Mouse (Mus musculus): ENCODE data around the gene Setd4. TPM values are rescaled to one million over a fixed set of nuclear protein-coding genes. Genes with fewer than 3 reads are reported as not detected.
"Not testable (repeated sequence)": the region's sequence is repeated elsewhere in the genome, so short reads cannot be mapped to it uniquely, and the experiment has no call there.

The Setd4 gene
- 15.1 and 15.6 TPM in 2 replicates for polyA plus RNA-seq (2016; fragmentation: Nextera tagmentation; extraction: Ambion mirVana)

DNA sequence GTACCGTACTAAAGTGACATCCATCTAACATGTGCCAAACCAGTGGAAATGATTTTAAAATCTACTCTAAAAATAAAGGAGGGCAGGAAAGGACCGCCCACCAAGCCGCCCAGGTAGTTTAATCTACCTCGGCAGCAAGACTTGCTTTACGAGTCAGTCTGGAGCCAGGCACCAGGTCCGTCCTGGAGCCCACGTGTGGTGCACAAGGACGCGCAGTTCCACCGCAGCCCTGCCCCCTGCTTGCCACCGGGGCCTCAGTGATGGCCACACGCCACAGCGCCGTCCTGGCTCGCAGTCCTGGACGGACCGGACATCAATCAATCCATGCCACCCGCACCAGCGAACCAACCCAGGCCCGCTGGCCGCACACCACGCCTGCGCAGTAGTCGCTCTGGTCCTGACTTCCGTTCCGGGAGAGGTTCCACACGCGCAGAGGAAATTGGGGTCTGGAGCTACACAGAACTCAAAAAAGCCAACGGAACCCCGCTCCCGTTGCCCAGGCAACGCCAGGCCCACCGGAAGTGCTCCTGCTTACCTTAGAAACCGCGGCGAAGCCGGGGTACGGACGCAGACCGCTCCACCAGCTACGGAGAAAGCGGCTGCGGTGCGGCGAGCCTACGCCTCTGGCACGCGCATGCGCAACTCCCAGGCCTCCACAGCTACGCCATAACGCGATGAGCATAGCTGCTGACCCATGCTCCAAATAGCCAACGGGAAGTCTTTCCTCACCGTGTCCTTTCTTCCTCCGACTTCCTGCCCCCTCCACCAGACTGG, at the start of gene Setd4:
TSS of gene Setd4 (minus strand) at position 625 of the 774 bp plus-strand sequence.
- Histone ChIP-seq H3K36me3 (peaks cover 4% of the 10 kb centered on the region; the same call in 1 of the 2 replicates), H3K27ac (replicated peaks) (peak within 1 kb of the TSS; percentile 95), H3K4me3 (peak within 1 kb of the TSS; percentile 56), H3K27me3 (peaks cover 4% of the 10 kb centered on the region; the same call in 1 of the 2 replicates), H3K9me3 (no peaks in the 10 kb centered on the region), H3K4me1 (peaks cover 17% of the 10 kb centered on the region), H3K4me2 (replicated peaks) (peak within 1 kb of the TSS; percentile 90), H3K9ac (replicated peaks) (peak within 1 kb of the TSS; percentile 65)
- peak; percentile 88 for ATAC-seq (ENCODE audit: low FRiP score, low read depth)
- 1% methylated on average over 55 of the region's 55 CpGs for WGBS

DNA sequence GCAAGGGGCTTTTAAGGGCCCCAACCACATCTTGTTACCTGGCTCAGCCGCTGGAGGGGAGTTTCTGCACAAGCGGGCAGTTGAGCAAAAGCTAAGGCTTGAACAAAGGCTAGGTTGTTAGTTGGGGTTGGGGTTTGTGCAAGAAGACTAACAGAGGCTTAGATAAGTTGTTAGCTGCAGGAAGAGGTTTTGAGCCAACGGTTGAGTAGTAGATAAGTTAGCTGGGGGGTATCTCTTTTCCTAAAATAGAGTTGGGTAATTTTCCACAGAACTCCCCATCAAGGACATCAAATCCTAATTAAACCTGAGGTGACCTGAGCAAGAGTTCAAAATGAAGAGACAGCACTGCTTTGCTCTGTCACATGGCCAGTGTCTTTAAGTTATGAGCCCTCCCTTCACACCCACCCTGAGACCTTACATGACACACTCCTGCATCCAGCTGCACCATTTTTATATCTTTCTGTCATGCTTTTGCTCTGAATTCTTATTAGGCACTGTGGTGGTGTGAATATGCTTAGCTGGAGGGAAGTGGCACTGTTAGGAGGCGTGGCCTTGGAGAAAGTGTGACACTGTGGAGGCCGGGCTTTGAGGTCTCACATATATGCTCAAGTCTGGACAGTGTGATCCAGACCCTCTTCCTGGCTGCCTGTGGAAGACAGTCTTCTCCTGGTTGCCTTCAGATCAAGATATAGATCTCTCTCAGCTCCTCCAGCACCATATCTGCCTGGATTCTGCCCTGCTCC, 44.7 kb upstream of the Setd4 start:
- H3K36me3 ChIP-seq = no peaks in the 10 kb centered on the region
- 84% methylated on average over 5 of the region's 5 CpGs for WGBS

GRCm38 (mm10) chr16:93644006-93644405, 40.1 kb upstream of the Setd4 start:
- Histone ChIP-seq H3K4me2 (replicated peaks) (no peak overlapping the region), H3K36me3 (no peaks in the 10 kb centered on the region), H3K4me3 (no peak overlapping the region), H3K4me1 (no peaks in the 10 kb centered on the region), H3K9me3 (no peaks in the 10 kb centered on the region), H3K27ac (replicated peaks) (no peak overlapping the region), H3K27me3 (no peaks in the 10 kb centered on the region), H3K9ac (replicated peaks) (no peak overlapping the region)
- WGBS = 82% methylated on average over 4 of the region's 4 CpGs
- ATAC-seq (ENCODE audit: low FRiP score, low read depth) = no peak

More for the DNA sequence above, 44.7 kb upstream of the Setd4 start:
- no peak overlapping the region for H3K27ac ChIP-seq (replicated peaks)
- ATAC-seq (ENCODE audit: low FRiP score, low read depth) = no peak
- no peak overlapping the region for H3K4me3 ChIP-seq
- H3K4me2 ChIP-seq (replicated peaks) = no peak overlapping the region
- no peaks in the 10 kb centered on the region for H3K27me3 ChIP-seq
- H3K4me1 ChIP-seq = no peaks in the 10 kb centered on the region
- H3K9me3 ChIP-seq = no peaks in the 10 kb centered on the region
- H3K9ac ChIP-seq (replicated peaks) = no peak overlapping the region

DNA sequence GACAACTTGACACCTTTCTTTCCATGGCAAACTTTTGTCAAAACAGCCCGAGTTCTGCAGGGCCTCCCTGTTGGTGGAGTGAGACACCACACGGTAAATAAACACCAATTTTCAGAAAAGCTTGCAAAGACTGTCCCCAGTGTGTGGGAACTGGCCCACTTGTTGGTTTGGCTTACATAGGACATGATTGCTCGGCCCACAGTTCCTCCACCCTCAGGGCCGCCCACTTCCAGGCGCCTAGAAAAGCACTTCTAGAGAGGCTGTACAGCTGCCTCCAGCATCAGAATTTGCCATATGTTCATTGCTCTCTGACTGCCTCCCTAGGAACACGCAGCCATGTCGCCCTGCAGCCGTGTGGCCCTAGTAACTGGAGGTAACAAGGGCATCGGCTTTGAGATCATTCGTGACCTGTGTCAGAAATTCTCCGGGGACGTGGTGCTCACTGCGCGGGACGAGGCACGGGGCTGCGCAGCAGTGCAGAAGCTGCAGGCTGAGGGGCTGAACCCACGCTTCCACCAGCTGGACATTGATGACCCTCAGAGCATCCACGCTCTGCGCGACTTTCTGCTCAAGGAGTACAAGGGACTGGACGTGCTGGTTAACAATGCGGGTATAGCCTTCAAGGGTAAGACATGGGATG, 24.0 kb upstream of the Setd4 start, which contains the start of gene Gm5678:
TSS of gene Gm5678 (plus strand) at position 337 of the 640 bp plus-strand sequence.
- ATAC-seq (ENCODE audit: low FRiP score, low read depth) = no peak
- Histone ChIP-seq H3K9ac (replicated peaks) (no peak within 1 kb of the TSS), H3K36me3 (no peaks in the 10 kb centered on the region), H3K27ac (replicated peaks) (no peak within 1 kb of the TSS), H3K4me3 (no peak within 1 kb of the TSS), H3K4me1 (no peaks in the 10 kb centered on the region), H3K27me3 (no peaks in the 10 kb centered on the region), H3K4me2 (replicated peaks) (no peak within 1 kb of the TSS), H3K9me3 (no peaks in the 10 kb centered on the region)
- WGBS = 83% methylated on average over 23 of the region's 23 CpGs

DNA sequence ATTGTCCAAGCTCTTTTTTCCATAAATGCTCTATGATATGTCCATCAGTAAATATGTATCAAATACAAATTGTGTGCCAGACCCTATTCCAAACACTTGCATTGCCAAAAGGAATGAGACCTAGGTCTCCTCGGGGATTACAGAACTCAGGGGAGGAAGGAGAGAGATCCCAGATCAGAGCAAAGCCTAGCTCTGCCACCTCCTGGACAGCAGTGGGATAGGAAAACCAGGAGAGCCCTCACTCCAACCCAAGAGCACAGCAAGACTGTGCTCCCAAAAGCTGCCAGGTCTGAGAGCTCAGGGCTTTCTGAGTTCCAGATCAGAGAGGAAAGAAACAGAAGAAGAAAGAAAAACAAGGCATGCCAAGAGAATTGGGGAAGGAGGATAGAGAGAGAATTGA, 22.9 kb upstream of the Setd4 start:
- no peaks in the 10 kb centered on the region for H3K9me3 ChIP-seq
- no peaks in the 10 kb centered on the region for H3K36me3 ChIP-seq

DNA sequence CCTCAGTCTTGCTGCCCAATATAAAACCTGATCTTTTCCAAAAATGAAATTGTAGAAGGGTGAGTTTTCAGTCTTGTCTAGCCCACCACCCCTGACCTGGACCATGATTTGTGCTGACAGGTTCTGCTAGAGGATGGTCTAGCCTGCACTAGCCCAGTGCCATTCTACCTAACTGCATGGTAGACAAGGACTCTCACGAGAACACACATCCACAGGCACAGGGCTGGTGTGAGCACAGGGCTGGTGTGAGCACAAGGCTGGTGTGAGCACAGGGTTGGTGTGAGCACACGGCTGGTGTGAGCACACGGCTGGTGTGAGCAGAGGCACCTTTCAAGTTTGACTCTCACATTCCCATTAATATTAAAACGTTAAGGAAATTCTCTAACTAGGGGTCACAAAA, 20.8 kb upstream of the Setd4 start:
- WGBS = 77% methylated on average over 4 of the region's 4 CpGs
- Histone ChIP-seq H3K4me3 (no peak overlapping the region), H3K27me3 (no peaks in the 10 kb centered on the region), H3K9me3 (no peaks in the 10 kb centered on the region), H3K9ac (replicated peaks) (no peak overlapping the region), H3K4me2 (replicated peaks) (no peak overlapping the region), H3K4me1 (no peaks in the 10 kb centered on the region), H3K27ac (replicated peaks) (no peak overlapping the region), H3K36me3 (no peaks in the 10 kb centered on the region)
- no peak for ATAC-seq (ENCODE audit: low FRiP score, low read depth)

More for the DNA sequence above, 22.9 kb upstream of the Setd4 start:
- 27% methylated on average over 1 of the region's 1 CpGs for WGBS
- Histone ChIP-seq H3K9ac (replicated peaks) (no peak overlapping the region), H3K4me3 (no peak overlapping the region), H3K27ac (replicated peaks) (no peak overlapping the region), H3K4me1 (no peaks in the 10 kb centered on the region), H3K4me2 (replicated peaks) (no peak overlapping the region), H3K27me3 (no peaks in the 10 kb centered on the region)
- no peak for ATAC-seq (ENCODE audit: low FRiP score, low read depth)

- not testable (repeated sequence) for H3K27ac ChIP-seq (replicated peaks); H3K4me1 ChIP-seq; ATAC-seq (ENCODE audit: low FRiP score, low read depth); H3K27me3 ChIP-seq; H3K36me3 ChIP-seq; H3K9me3 ChIP-seq; H3K4me3 ChIP-seq; H3K9ac ChIP-seq (replicated peaks); H3K4me2 ChIP-seq (replicated peaks)
- 87% methylated on average over 4 of the region's 4 CpGs for WGBS
Measured at GRCm38 (mm10) chr16:93623759-93624158, 19.9 kb upstream of the Setd4 start.

- WGBS = 44% methylated on average over 5 of the region's 5 CpGs
- no peak overlapping the region for H3K27ac ChIP-seq (replicated peaks)
- H3K27me3 ChIP-seq = no peaks in the 10 kb centered on the region
- ATAC-seq (ENCODE audit: low FRiP score, low read depth) = no peak
- peaks cover 16% of the 10 kb centered on the region for H3K36me3 ChIP-seq
- H3K9me3 ChIP-seq = no peaks in the 10 kb centered on the region
- H3K4me3 ChIP-seq = no peak overlapping the region
- no peak overlapping the region for H3K4me2 ChIP-seq (replicated peaks)
- H3K4me1 ChIP-seq = no peaks in the 10 kb centered on the region
- H3K9ac ChIP-seq (replicated peaks) = no peak overlapping the region
Measured at GRCm38 (mm10) chr16:93615118-93615870, 11.4 kb upstream of the Setd4 start.

GRCm38 (mm10) chr16:93610961-93611360, 7.1 kb upstream of the Setd4 start:
- H3K9ac ChIP-seq (replicated peaks) = no peak overlapping the region
- no peaks in the 10 kb centered on the region for H3K9me3 ChIP-seq
- peaks cover 26% of the 10 kb centered on the region for H3K36me3 ChIP-seq
- no peak overlapping the region for H3K4me2 ChIP-seq (replicated peaks)
- H3K27ac ChIP-seq (replicated peaks) = no peak overlapping the region
- ATAC-seq (ENCODE audit: low FRiP score, low read depth) = no peak
- no peaks in the 10 kb centered on the region for H3K27me3 ChIP-seq
- peaks cover 13% of the 10 kb centered on the region for H3K4me1 ChIP-seq
- H3K4me3 ChIP-seq = no peak overlapping the region
- 95% methylated on average over 4 of the region's 4 CpGs for WGBS

DNA sequence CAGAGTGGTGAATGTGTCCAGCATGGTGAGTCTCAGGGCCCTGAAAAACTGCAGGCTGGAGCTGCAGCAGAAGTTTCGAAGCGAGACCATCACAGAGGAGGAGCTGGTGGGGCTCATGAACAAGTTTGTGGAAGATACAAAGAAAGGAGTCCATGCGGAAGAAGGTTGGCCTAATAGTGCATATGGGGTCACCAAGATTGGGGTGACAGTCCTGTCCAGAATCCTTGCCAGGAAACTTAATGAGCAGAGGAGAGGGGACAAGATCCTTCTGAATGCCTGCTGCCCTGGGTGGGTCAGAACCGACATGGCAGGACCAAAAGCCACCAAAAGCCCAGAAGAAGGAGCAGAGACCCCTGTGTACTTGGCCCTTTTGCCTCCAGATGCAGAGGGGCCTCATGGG, 5.9 kb upstream of the Setd4 start:
- Histone ChIP-seq H3K9me3 (no peaks in the 10 kb centered on the region), H3K36me3 (peaks cover 26% of the 10 kb centered on the region), H3K4me1 (peaks cover 17% of the 10 kb centered on the region), H3K27me3 (peaks cover 4% of the 10 kb centered on the region; the same call in 1 of the 2 replicates), H3K4me3 (no peak overlapping the region), H3K9ac (replicated peaks) (no peak overlapping the region), H3K27ac (replicated peaks) (no peak overlapping the region), H3K4me2 (replicated peaks) (no peak overlapping the region)
- 92% methylated on average over 4 of the region's 4 CpGs for WGBS
- no peak for ATAC-seq (ENCODE audit: low FRiP score, low read depth)

GRCm38 (mm10) chr16:93608731-93609130, 4.9 kb upstream of the Setd4 start:
- H3K36me3 ChIP-seq = peaks cover 26% of the 10 kb centered on the region
- H3K9ac ChIP-seq (replicated peaks) = peak overlapping the region; percentile 74; the same call in 1 of the 2 replicates
- peaks cover 4% of the 10 kb centered on the region; the same call in 1 of the 2 replicates for H3K27me3 ChIP-seq
- H3K9me3 ChIP-seq = no peaks in the 10 kb centered on the region
- peak overlapping the region; percentile 84 for H3K4me2 ChIP-seq (replicated peaks)
- H3K27ac ChIP-seq (replicated peaks) = no peak overlapping the region
- H3K4me1 ChIP-seq = peaks cover 22% of the 10 kb centered on the region
- no peak for ATAC-seq (ENCODE audit: low FRiP score, low read depth)
- 67% methylated on average over 8 of the region's 8 CpGs for WGBS
- peak overlapping the region; percentile 63 for H3K4me3 ChIP-seq
